Mouse (Mus musculus) testis, postnatal 10 days (tissue): ENCODE measurements around the gene Olfr1013.

ENCODE experiments used
- DNase-seq: peaks from one replicate; pipeline ENCODE4 v3.0.0; 2021; ENCODE audit warnings: low spot score

The Olfr1013 gene

GRCm38 (mm10) chr2:85766798-85767197, at the start of gene Olfr1013:
Olfr1013 (plus strand) TSS chr2:85767098.
- no peak for DNase-seq

GRCm38 (mm10) chr2:85725793-85726192, 41.1 kb upstream of the Olfr1013 start:
- no peak for DNase-seq

DNA sequence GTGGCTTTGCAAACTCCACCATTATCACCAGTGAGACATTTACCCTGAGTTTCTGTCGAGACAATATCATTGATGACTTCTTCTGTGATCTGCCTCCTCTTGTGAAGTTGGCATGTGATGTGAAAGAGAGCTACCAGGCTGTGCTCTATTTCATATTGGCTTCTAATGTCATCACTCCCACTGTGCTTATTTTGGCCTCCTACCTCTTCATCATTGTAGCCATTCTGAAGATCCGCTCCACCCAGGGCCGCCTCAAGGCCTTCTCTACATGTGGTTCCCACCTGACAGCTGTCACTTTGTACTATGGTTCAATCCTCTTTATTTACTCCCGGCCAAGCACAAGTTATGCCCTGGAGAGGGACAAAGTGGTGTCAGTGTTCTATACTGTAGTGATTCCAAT, 13.1 kb upstream of the Olfr1013 start:
- DNase-seq = no peak

DNA sequence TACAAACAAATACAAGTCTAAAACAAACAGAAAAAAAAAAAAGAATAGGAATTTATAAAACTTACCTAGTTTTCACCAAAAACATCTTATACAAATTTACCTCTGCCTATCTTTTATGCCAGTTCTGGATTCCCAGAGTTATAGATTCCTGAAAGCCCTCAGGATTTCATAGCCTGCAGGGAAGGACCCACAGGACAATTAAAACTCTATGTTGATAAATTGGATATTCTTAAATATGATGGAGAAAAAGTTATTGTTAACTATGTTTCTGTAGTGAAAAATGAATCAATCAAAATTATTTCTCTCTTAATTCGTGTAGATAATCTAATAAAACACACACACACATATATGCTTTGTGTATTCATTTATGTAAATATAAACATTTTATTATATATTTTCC, 4.2 kb upstream of the Olfr1013 start, which contains the start of gene Olfr1012:
Olfr1012 (minus strand) TSS at position 101 of the 400 bp plus-strand sequence.
- no peak for DNase-seq

- no peak for DNase-seq
Observed at GRCm38 (mm10) chr2:85772413-85772812, 5.5 kb downstream of the Olfr1013 start, which contains the start of gene Olfr1014. Olfr1014 (plus strand) TSS chr2:85772713.

GRCm38 (mm10) chr2:85781717-85782116, 14.8 kb downstream of the Olfr1013 start, which contains the start of gene Olfr1015:
Olfr1015 (plus strand) TSS chr2:85782017.
- no peak for DNase-seq

DNA sequence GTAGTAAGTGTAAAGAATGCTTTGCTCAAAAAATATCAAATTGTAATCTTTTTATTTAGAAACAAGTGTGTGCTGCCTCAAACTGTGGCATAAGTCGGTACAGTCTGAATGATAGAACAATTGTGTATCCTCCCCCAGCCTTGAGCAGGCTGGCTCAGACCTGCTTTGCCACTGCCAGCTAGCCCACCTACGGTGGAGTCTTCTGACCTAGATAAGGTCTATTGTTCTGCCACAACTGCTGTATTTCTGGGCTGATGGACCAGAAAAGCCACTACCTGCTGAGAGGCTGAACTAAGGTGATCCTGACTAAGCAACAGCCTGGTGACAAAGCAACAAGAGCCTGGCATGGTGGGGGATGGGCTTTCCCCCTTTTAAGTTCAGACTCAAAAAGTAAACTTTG, 25.4 kb downstream of the Olfr1013 start:
- no peak for DNase-seq

DNA sequence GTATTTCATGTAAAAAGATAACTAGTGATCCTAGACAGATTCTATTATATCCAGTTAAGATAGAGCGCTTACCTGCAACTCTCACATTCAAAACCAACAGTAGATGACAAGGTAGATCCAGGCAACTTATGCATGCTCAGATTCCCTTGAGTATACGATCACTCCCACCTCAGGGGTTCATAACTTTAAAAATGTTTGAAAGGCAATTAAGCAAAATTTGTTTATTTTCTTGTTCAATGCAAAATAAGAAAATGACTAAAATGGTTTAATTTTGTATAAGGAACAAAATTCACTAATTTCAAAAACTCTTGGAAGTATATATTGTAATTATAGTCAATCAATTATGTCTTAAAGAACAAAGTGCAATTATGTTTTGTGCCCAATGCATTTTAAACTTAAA, 35.5 kb downstream of the Olfr1013 start, which contains the start of gene Olfr1016:
Olfr1016 (minus strand) TSS at position 101 of the 400 bp plus-strand sequence.
- DNase-seq = no peak

DNA sequence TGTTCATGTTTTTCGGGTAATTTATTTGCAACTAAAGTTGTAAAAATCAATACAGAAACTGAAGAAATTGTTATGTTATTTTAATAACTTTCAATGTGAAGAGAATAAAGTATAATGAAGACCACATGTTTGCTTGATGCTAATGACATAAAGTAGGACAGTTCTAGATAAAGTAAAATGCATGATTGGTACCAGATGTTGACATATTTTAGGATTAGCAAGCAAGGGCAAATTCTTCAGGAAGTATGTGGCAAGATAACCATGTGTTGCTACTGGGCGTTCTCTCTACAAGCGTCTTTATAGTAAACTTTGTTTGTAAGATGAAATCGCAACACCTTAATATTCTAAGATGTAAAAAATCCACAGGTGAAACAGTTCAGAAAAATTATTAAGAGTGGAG, 37.6 kb downstream of the Olfr1013 start:
- DNase-seq = no peak

DNA sequence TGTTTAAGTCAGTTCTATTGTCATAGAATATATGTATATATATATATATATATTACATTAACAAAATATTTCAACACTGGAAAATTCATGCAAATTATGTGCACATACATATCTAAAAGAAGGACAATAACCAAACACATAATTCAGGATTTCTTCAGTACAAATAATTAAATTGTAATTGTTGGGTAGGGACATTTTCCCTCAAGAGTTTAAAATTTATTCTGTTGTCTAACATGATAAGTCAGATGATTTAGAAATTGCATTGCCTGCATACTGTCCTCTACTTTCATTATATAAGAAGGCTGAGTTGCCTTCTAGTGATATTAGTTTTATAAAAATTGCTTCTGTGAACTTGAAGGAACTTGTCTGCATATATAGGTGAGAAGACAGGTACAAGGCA, 51.3 kb downstream of the Olfr1013 start, which contains the start of gene Olfr1018:
Olfr1018 (plus strand) TSS at position 301 of the 400 bp plus-strand sequence.
- no peak for DNase-seq
